Comparison of ENCODE assay signal across 27 mouse cellular contexts in genomic region chr15:26834415-26834814, GRCm38 (mm10).
A peak's percentile ranks its signal among the peaks of the same experiment; 100 is the strongest.
DNase-seq lines count a peak whose midpoint lies in the region; ATAC-seq and TF ChIP-seq lines count a peak whose summit lies in the region.
"Had no signal": no experiment of that assay in that cellular context is flagged by ENCODE, and none has a peak within 500 bp of the region (broad histone marks: within the 10 kb centered on the region; RNA-seq: fewer than 3 reads in every experiment).

No protein-coding gene starts in this region.

- H3K27me3 ChIP-seq in heart, embryonic 11.5 days (ENCODE audit: control insufficient read depth, insufficient read depth, low read length), result no peaks in the 10 kb centered on the region
- H3K27me3 ChIP-seq in kidney, postnatal 0 days (ENCODE audit: insufficient read depth, low read length), result no peaks in the 10 kb centered on the region
- no peaks in the 10 kb centered on the region for H3K27me3 ChIP-seq in heart, embryonic 13.5 days (replicated peaks)
- H3K27me3 ChIP-seq: CH12.LX; hindbrain, embryonic 13.5 days; limb, embryonic 12.5 days; neural tube, embryonic 13.5 days; Patski had no signal

- intact Hi-C loops in heart, postnatal 10 days (cut with DNase I), result loop anchor here (5.0 kb wide), 1 partner anchor 58 kb away; no protein-coding TSS in a partner anchor

- peak; percentile 22 to 48 for DNase-seq in heart, adult 18-20 months
- peak; percentile 59 for DNase-seq in kidney, postnatal 0 days (ENCODE audit: low spot score)
- DNase-seq in kidney, adult 18-20 months, result no peak
- DNase-seq in heart, postnatal 10 days, result peak; percentile 24 to 31
- DNase-seq in lung, postnatal 25 days (ENCODE audit: low spot score), result no peak
- DNase-seq: adrenal gland, postnatal 10 days; B cell, adult 2 months; cerebellum, adult 9-10 months; gastrocnemius, postnatal 10 days; layer of hippocampus, postnatal 36 days; liver, postnatal 0 days; thymus, postnatal 14 days had no signal

- H3K27ac ChIP-seq in heart, embryonic 11.5 days (ENCODE audit: low read depth, low read length), result no peak overlapping the region
- H3K27ac ChIP-seq in kidney, postnatal 0 days, result no peak overlapping the region
- peak overlapping the region; percentile 13; the same call in 1 of the 2 replicates for H3K27ac ChIP-seq in heart, embryonic 13.5 days (replicated peaks)
- H3K27ac ChIP-seq: heart, adult 2 months; hindbrain, embryonic 13.5 days; limb, embryonic 12.5 days; midbrain, embryonic 10.5 days; neural tube, embryonic 13.5 days had no signal

- no peak overlapping the region for H3K4me2 ChIP-seq in heart, embryonic 11.5 days
- H3K4me2 ChIP-seq in kidney, postnatal 0 days (ENCODE audit: low read length), result no peak overlapping the region
- H3K4me2 ChIP-seq in heart, embryonic 13.5 days, result no peak overlapping the region
- H3K4me2 ChIP-seq: hindbrain, embryonic 13.5 days; limb, embryonic 12.5 days; liver, embryonic 11.5 days; neural tube, embryonic 13.5 days had no signal

- 64% methylated on average over 5 of the region's 5 CpGs for WGBS in heart, embryonic 11.5 days (ENCODE audit: insufficient replicate concordance)
- 60% methylated on average over 5 of the region's 5 CpGs for WGBS in kidney, postnatal 0 days
- WGBS in heart, embryonic 13.5 days, result 49% methylated on average over 5 of the region's 5 CpGs

- H3K9me3 ChIP-seq in heart, embryonic 11.5 days (replicated peaks; ENCODE audit: control insufficient read depth, low read length), result no peaks in the 10 kb centered on the region
- no peaks in the 10 kb centered on the region for H3K9me3 ChIP-seq in kidney, postnatal 0 days (replicated peaks; ENCODE audit: low read length)
- H3K9me3 ChIP-seq in heart, embryonic 13.5 days, result no peaks in the 10 kb centered on the region
- H3K9me3 ChIP-seq: G1E; hindbrain, embryonic 13.5 days; limb, embryonic 12.5 days; midbrain, embryonic 10.5 days; neural tube, embryonic 13.5 days had no signal

- peaks cover 3% of the 10 kb centered on the region; the same call in 1 of the 2 replicates for H3K4me1 ChIP-seq in heart, embryonic 11.5 days (ENCODE audit: control insufficient read depth, insufficient read depth, low read length)
- H3K4me1 ChIP-seq in kidney, postnatal 0 days (replicated peaks; ENCODE audit: insufficient read depth, low read length), result no peaks in the 10 kb centered on the region
- H3K4me1 ChIP-seq in heart, embryonic 13.5 days, result peaks cover 5% of the 10 kb centered on the region
- H3K4me1 ChIP-seq: midbrain, embryonic 10.5 days had no signal

- no peak for TF ChIP-seq CTCF in kidney, postnatal 0 days (IDR thresholded peaks at IDR 0.05; ENCODE audit: low read depth)

- no peak overlapping the region for H3K9ac ChIP-seq in heart, embryonic 11.5 days (ENCODE audit: low read depth, low read length)
- no peak overlapping the region for H3K9ac ChIP-seq in kidney, postnatal 0 days (ENCODE audit: low read depth, low read length)
- no peak overlapping the region for H3K9ac ChIP-seq in heart, embryonic 13.5 days
- H3K9ac ChIP-seq: hindbrain, embryonic 13.5 days; limb, embryonic 12.5 days; liver, postnatal 0 days; neural tube, embryonic 13.5 days had no signal

- ATAC-seq in heart, embryonic 11.5 days (replicated peaks; ENCODE audit: insufficient number of reproducible peaks, low FRiP score, low TSS enrichment), result no peak
- no peak for ATAC-seq in kidney, postnatal 0 days (replicated peaks; ENCODE audit: low FRiP score, low read depth)
- no peak for ATAC-seq in heart, embryonic 13.5 days (ENCODE audit: extremely low read depth, insufficient number of reproducible peaks, low FRiP score, low TSS enrichment)
- ATAC-seq: forebrain, embryonic 16.5 days; liver, postnatal 0 days; lung, postnatal 0 days; midbrain, embryonic 16.5 days; Patski had no signal

- H3K4me3 ChIP-seq in heart, embryonic 11.5 days (ENCODE audit: low read depth, low read length), result no peak overlapping the region
- no peak overlapping the region for H3K4me3 ChIP-seq in kidney, postnatal 0 days (replicated peaks; ENCODE audit: low read depth, low read length)
- no peak overlapping the region for H3K4me3 ChIP-seq in heart, embryonic 13.5 days
- H3K4me3 ChIP-seq: heart, adult 2 months; hindbrain, embryonic 13.5 days; limb, embryonic 12.5 days; midbrain, embryonic 10.5 days; myocyte; neural tube, embryonic 13.5 days had no signal

- H3K36me3 ChIP-seq in heart, embryonic 11.5 days (ENCODE audit: control insufficient read depth, insufficient read depth, low read length), result no peaks in the 10 kb centered on the region
- no peaks in the 10 kb centered on the region for H3K36me3 ChIP-seq in kidney, postnatal 0 days (ENCODE audit: insufficient read depth, low read length)
- no peaks in the 10 kb centered on the region for H3K36me3 ChIP-seq in heart, embryonic 13.5 days
- H3K36me3 ChIP-seq: G1E; hindbrain, embryonic 13.5 days; limb, embryonic 12.5 days; midbrain, embryonic 10.5 days; neural tube, embryonic 13.5 days had no signal

Comparison
In these comparisons a context has a peak if more than half of its experiments do, and no peak if none do; other contexts are left out.
1. DNase-seq: peak in heart, adult 18-20 months (2 of 2), kidney, postnatal 0 days (single experiment) and heart, postnatal 10 days (2 of 2); none in kidney, adult 18-20 months (single experiment) and lung, postnatal 25 days (single experiment).